Mouse (Mus musculus) myocyte (in vitro differentiated cells): ENCODE results near the gene Msh5. TPM values are rescaled to one million over a fixed set of nuclear protein-coding genes. Genes with fewer than 3 reads are reported as not detected.

Experiments used
- H3K27me3 ChIP-seq: one replicate; pipeline ENCODE4 v1.6.1; 2011; ENCODE audit not compliant: control insufficient read depth, insufficient read depth, insufficient read length
- H3K36me3 ChIP-seq: one replicate; pipeline ENCODE4 v1.6.1; 2011; ENCODE audit not compliant: control insufficient read depth, insufficient read depth
- H3K4me2 ChIP-seq: one replicate; pipeline ENCODE4 v1.6.1; 2011; ENCODE audit warnings: low read depth, control low read depth
- H3K4me3 ChIP-seq: one replicate; pipeline ENCODE4 v1.5.1; 2011; ENCODE audit warnings: mild to moderate bottlenecking, control low read depth, moderate library complexity
- H3K79me2 ChIP-seq: one replicate; pipeline ENCODE4 v1.6.1; 2011; ENCODE audit not compliant: control insufficient read depth, insufficient read depth
- H3ac ChIP-seq: one replicate; pipeline ENCODE4 v1.6.1; 2011; ENCODE audit not compliant: control insufficient read depth, insufficient read length
- CEBPB ChIP-seq: IDR thresholded peaks from 2 replicates; pipeline ENCODE4 v1.6.1; 2011; ENCODE audit warnings: mild to moderate bottlenecking, moderate library complexity; ENCODE audit not compliant: poor library complexity, insufficient read depth, severe bottlenecking
- E2F4 ChIP-seq: IDR thresholded peaks from one replicate; pipeline ENCODE4 v1.6.1; 2011; ENCODE audit warnings: mild to moderate bottlenecking, control low read depth, moderate library complexity; ENCODE audit not compliant: insufficient read depth
- MAX ChIP-seq: IDR thresholded peaks from one replicate; pipeline ENCODE4 v1.6.1; 2011; ENCODE audit warnings: low read depth, mild to moderate bottlenecking, control low read depth
- MYOD1 ChIP-seq, 3 experiments: IDR thresholded peaks; one replicate each; pipeline ENCODE4 v1.6.1; 2011; ENCODE audit warnings: control low read depth in 2 of 3, low read depth in 2 of 3, mild to moderate bottlenecking in 2 of 3, moderate library complexity in 1 of 3; ENCODE audit not compliant: insufficient read length in 2 of 3, control insufficient read depth in 1 of 3
- MYOG ChIP-seq, 3 experiments: IDR thresholded peaks; one replicate each; pipeline ENCODE4 v1.6.1; 2011; ENCODE audit warnings: control low read depth in 2 of 3, low read depth in 2 of 3, mild to moderate bottlenecking in 2 of 3; ENCODE audit not compliant: insufficient read length in 2 of 3, control insufficient read depth in 1 of 3, insufficient read depth in 1 of 3
- POLR2A ChIP-seq: IDR thresholded peaks from one replicate; pipeline ENCODE4 v1.6.1; 2011; ENCODE audit warnings: low read depth, mild to moderate bottlenecking, control low read depth, moderate library complexity; ENCODE audit not compliant: insufficient read length
- POLR2AphosphoS2 ChIP-seq: IDR thresholded peaks from one replicate; pipeline ENCODE4 v1.6.1; 2011; ENCODE audit warnings: low read depth, control low read depth; ENCODE audit not compliant: insufficient read length
- REST ChIP-seq: IDR thresholded peaks from one replicate; pipeline ENCODE4 v1.6.1; 2011; ENCODE audit warnings: mild to moderate bottlenecking, control low read depth, moderate library complexity; ENCODE audit not compliant: insufficient read depth, insufficient read length
- SRF ChIP-seq: IDR thresholded peaks from one replicate; pipeline ENCODE4 v1.6.1; 2011; ENCODE audit warnings: low read depth; ENCODE audit not compliant: control insufficient read depth, insufficient read length
- TCF12 ChIP-seq: IDR thresholded peaks from one replicate; pipeline ENCODE4 v1.6.1; 2011; ENCODE audit warnings: mild to moderate bottlenecking, control low read depth; ENCODE audit not compliant: poor library complexity, insufficient read depth, severe bottlenecking
- TCF3 ChIP-seq: IDR thresholded peaks from one replicate; pipeline ENCODE4 v1.6.1; 2011; ENCODE audit warnings: low read depth, control low read depth; ENCODE audit not compliant: insufficient read length
- USF1 ChIP-seq: IDR thresholded peaks from one replicate; pipeline ENCODE4 v1.6.1; 2011; ENCODE audit warnings: low read depth, mild to moderate bottlenecking, control low read depth, moderate library complexity
- polyA plus RNA-seq: library from polyadenylated mRNA; unstranded; fragments of >200 nt; fragmentation: generic; extraction: Trizol; gene quantifications from one replicate; pipeline ENCODE4 v1.2.1, GENCODE M21; 2012; ENCODE audit warnings: missing spikeins

The Msh5 gene
- polyA plus RNA-seq, 1 experiment, result 2.1 TPM

DNA sequence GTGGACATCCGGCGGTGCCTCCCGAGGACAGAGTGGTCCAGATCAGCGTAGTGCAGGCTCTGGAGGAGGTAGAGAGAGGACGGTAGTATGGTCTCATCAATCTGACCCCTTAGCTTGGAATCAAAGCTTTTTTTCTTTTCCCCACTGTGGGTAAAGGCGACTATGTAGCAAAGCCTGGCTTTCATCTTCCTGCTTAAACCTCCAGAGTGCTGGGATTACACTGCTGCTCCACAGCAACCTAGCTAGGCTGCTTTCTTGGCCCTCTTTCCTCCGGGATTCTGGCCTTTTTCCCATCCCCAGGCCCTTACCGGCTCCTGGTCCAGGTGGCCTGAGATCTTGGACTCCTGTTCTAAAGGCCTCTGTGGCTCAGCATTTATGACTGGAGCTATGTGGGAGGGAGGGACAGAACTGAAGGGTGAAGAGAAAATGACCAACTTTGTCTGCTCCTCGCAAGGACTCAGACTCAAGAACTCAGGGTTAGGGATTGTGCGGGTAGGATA is 17.9 kb upstream of the Msh5 start:
- H3ac ChIP-seq, result no peak overlapping the region
- no peak overlapping the region for H3K4me2 ChIP-seq
- H3K79me2 ChIP-seq, result peaks cover 6% of the 10 kb centered on the region
- no peaks in the 10 kb centered on the region for H3K27me3 ChIP-seq
- TF ChIP-seq E2F4 (no peak), TCF12 (no peak), MAX (no peak), POLR2A (no peak), USF1 (no peak)
- no peaks in the 10 kb centered on the region for H3K36me3 ChIP-seq
- H3K4me3 ChIP-seq, result no peak overlapping the region

DNA sequence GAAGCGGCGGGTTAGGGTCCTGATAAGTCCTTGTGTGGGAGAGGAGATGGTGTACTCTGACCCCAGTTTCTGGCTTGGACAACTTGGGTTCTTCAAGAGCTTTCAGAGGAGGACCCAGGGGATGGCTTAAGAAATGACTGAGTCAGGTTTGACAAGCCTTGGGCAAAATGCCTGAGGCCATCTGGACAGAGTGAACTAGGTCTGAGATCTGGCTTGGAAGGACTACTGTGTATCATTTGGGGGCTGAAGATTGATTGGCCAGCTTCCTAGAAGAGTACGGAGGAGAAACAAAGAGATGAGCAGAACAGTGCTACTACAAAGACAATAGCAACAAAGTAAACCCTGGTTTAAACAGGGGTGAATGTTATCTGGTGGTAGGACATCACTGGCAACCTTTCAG is 16.9 kb upstream of the Msh5 start:
- H3K4me3 ChIP-seq, result no peak overlapping the region
- H3K4me2 ChIP-seq, result no peak overlapping the region
- no peak overlapping the region for H3ac ChIP-seq
- TF ChIP-seq CEBPB (no peak), E2F4 (no peak), SRF (no peak), MYOG (IDR thresholded peaks at IDR 0.05; ENCODE audit: control insufficient read depth in 1 of 3, insufficient read depth in 1 of 3, insufficient read length in 2 of 3, low read depth in 2 of 3) (no peak), POLR2A (no peak), REST (no peak), USF1 (no peak), TCF3 (no peak), MYOD1 (IDR thresholded peaks at IDR 0.05; ENCODE audit: control insufficient read depth in 1 of 3, insufficient read length in 2 of 3, low read depth in 2 of 3) (no peak), TCF12 (no peak), POLR2AphosphoS2 (no peak), MAX (no peak)
- no peaks in the 10 kb centered on the region for H3K27me3 ChIP-seq
- H3K36me3 ChIP-seq, result peaks cover 3% of the 10 kb centered on the region
- H3K79me2 ChIP-seq, result peaks cover 6% of the 10 kb centered on the region

DNA sequence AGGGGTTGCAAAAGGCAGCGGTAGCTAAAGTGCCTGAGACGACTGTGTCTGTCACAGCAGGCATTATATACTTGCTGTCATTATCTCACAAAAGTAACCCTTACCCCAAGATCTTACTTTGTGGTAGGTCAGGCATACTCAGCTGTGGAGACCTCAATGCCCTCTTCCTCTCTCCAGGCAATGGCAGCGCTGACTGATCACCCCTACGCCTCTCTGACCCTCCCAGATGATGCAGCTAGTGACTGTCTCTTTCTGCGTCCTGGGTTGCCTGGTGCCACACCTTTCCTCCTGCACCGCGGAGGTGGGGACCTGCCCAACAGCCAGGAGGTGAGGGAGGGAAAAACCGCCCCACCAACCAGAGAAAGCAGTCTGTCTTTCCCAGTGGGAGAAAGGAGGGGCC is 14.8 kb upstream of the Msh5 start:
- no peak overlapping the region for H3ac ChIP-seq
- no peak overlapping the region for H3K4me2 ChIP-seq
- no peak for TF ChIP-seq POLR2A
- TF ChIP-seq TCF12, result no peak
- TF ChIP-seq POLR2AphosphoS2, result no peak
- H3K4me3 ChIP-seq, result no peak overlapping the region
- H3K79me2 ChIP-seq, result peaks cover 6% of the 10 kb centered on the region
- peaks cover 12% of the 10 kb centered on the region for H3K36me3 ChIP-seq
- H3K27me3 ChIP-seq, result no peaks in the 10 kb centered on the region

DNA sequence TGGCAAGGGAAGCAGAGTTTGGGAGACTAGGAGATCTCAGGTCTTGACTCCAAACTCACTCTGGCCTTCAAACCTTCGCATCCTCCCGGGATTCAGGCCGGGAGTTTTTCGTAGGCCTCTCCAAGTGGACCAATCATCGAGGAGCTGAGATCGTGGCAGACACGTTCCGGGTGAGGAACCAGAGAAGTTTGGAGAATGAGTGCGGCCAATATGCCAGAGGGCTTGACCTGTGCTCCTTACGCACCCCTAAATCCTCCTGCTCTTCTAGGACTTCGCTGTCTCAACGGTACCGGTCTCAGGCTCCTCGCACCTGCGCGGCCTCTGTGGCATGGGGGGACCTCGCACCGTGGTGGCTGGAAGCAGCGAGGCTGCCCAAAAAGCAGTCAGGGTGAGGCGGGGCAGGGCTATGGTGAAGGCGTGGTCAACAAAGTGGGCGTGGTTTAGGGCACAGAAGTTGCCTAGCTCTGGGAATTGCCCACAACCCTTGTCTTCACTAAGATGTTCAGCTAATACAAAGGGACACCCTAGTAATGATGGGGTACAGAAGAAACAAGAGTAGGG is 14.3 kb upstream of the Msh5 start:
- H3K27me3 ChIP-seq, result no peaks in the 10 kb centered on the region
- TF ChIP-seq E2F4 (no peak), CEBPB (no peak), MAX (no peak), SRF (no peak), MYOG (IDR thresholded peaks at IDR 0.05; ENCODE audit: control insufficient read depth in 1 of 3, insufficient read depth in 1 of 3, insufficient read length in 2 of 3, low read depth in 2 of 3) (no peak), POLR2A (no peak), TCF12 (no peak)
- no peak overlapping the region for H3ac ChIP-seq
- H3K79me2 ChIP-seq, result peaks cover 6% of the 10 kb centered on the region
- H3K4me3 ChIP-seq, result no peak overlapping the region
- no peak overlapping the region for H3K4me2 ChIP-seq
- H3K36me3 ChIP-seq, result peaks cover 16% of the 10 kb centered on the region

DNA sequence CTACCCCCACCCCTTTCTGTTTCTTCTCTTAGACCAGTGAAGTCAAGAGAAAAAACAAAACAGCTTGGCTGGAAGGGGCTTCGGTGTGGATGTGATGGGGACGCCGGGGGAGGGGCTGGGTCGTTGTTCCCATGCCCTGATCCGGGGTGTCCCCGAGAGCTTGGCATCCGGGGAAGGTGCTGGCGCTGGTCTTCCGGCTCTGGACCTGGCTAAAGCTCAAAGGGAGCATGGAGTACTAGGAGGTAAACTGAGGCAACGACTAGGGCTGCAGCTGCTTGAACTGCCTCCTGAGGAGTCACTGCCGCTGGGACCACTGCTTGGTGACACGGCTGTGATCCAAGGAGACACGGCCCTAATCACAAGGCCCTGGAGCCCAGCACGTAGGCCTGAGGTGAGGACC is 13.5 kb upstream of the Msh5 start:
- peaks cover 21% of the 10 kb centered on the region for H3K36me3 ChIP-seq
- H3K4me3 ChIP-seq, result peak overlapping the region; percentile 65
- peak overlapping the region; percentile 72 for H3K4me2 ChIP-seq
- H3K27me3 ChIP-seq, result no peaks in the 10 kb centered on the region
- H3K79me2 ChIP-seq, result peaks cover 7% of the 10 kb centered on the region
- TF ChIP-seq MAX (no peak), E2F4 (no peak), SRF (no peak), MYOG (IDR thresholded peaks at IDR 0.05; ENCODE audit: control insufficient read depth in 1 of 3, insufficient read depth in 1 of 3, insufficient read length in 2 of 3, low read depth in 2 of 3) (no peak), POLR2A (no peak), USF1 (no peak), REST (no peak), CEBPB (no peak), TCF3 (no peak), MYOD1 (IDR thresholded peaks at IDR 0.05; ENCODE audit: control insufficient read depth in 1 of 3, insufficient read length in 2 of 3, low read depth in 2 of 3) (no peak), POLR2AphosphoS2 (no peak), TCF12 (no peak)
- no peak overlapping the region for H3ac ChIP-seq
